Mouse (Mus musculus): Measurements from ENCODE around the gene Esp36.
"Not testable (repeated sequence)": the region's sequence is repeated elsewhere in the genome, so short reads cannot be mapped to it uniquely, and the experiment has no call there.

The Esp36 gene

DNA sequence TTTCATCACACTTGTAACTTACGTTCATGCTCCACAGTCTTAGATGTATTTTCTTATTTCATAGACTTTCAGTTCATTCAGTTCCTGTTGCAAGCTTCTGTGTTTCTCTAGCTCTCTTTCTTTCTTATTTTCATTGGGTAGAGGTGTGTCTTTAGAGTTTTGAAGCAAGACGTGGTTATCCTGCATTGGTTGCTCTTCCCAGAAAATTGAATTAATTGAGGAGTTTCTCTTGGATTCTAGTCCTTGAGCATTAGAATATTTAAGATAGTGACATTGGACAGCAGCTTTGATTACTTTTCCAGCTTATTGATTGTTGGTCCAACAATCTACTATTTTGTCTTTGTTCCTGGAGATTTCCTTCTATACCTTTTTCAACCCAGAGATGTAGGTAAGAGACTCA is at the start of gene Esp36:
Esp36 (minus strand) TSS at position 101 of the 400 bp plus-strand sequence.
- no peak for DNase-seq (ENCODE audit: low spot score in 2 of 2)

DNA sequence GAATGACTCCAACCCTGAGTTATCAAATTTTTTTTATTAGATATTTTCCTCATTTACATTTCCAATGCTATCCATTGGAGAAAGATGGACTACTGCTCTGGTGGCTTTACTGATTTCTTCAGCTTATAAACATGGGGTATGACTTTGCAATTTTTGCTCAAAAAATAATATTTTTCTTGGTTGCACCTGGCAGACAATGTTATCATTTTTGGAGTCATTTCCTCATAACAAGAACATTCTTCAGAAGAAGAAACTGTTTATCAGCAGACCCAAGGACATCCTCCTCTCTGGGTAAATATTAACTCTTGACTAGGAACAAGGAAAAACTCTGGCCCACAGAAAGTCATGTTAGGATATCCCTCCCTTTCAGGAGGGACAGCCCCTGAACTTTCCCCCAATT is 36.2 kb upstream of the Esp36 start:
- DNase-seq (ENCODE audit: low spot score in 2 of 2) = not testable (repeated sequence)

DNA sequence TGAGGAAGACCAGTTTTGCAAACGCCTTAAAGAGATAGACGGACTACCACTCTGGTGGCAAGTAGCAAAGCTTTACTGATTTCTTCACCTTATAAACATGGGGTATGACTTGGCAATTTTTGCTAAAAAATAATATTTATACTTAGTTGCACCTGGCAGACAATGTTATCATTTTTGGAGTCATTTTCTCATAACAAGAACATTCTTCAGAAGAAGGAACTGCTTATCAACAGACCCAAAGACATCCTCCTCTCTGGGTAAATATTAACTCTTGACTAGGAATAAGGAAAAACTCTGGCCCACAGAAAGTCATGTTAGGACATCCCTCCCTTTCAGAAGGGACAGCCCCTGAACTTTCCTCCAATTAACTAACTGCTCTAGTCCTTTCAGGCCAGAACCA is 30.7 kb upstream of the Esp36 start:
- DNase-seq (ENCODE audit: low spot score in 2 of 2) = no peak

DNA sequence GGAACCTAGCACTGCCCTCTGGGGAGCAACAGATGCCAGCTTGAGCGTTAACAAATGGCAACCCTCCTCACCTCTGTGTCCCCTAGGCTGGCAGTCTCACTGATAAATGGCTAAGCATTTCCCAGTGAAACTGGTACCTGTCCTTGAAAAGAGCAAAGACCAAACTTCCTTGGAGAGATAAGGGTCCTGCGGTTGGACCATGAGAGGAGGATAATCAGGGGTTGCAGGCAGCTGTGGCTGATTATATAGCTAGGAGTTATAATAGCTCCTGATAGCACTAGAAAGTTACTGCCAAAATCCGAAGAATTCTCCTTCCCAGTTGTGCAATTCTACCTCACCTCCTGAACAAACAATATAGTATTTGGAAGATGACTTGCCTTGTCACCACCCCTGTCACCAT is 13.8 kb downstream of the Esp36 start:
- DNase-seq (ENCODE audit: low spot score in 2 of 2) = no peak

DNA sequence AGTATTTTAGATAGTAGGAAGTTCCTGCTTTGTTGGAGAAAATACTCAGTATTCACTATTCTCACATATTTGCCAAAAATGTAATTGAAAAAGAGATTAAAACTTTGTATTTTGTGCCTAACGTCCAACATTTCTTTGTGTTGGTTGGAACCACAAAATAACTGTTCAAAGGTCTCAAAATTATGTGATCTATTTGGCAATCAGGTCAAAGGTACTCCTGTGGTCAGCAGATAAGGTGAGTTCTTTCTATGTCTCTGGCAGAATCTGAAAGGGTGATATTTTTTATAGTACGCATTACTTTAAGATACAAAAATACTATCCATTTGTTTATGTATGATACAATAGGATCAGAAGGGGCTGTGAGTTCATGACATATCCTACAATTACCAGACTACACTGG is 28.2 kb downstream of the Esp36 start:
- DNase-seq (ENCODE audit: low spot score in 2 of 2) = no peak

All from spleen, postnatal 4 days (tissue).